Mouse (Mus musculus): ENCODE data around the gene Msmp. TPM values are rescaled to one million over a fixed set of nuclear protein-coding genes. Genes with fewer than 3 reads are reported as not detected.

Gene Msmp
- total RNA-seq (2012; rRNA removed) = 0.48 and 0.49 TPM in 2 replicates

DNA sequence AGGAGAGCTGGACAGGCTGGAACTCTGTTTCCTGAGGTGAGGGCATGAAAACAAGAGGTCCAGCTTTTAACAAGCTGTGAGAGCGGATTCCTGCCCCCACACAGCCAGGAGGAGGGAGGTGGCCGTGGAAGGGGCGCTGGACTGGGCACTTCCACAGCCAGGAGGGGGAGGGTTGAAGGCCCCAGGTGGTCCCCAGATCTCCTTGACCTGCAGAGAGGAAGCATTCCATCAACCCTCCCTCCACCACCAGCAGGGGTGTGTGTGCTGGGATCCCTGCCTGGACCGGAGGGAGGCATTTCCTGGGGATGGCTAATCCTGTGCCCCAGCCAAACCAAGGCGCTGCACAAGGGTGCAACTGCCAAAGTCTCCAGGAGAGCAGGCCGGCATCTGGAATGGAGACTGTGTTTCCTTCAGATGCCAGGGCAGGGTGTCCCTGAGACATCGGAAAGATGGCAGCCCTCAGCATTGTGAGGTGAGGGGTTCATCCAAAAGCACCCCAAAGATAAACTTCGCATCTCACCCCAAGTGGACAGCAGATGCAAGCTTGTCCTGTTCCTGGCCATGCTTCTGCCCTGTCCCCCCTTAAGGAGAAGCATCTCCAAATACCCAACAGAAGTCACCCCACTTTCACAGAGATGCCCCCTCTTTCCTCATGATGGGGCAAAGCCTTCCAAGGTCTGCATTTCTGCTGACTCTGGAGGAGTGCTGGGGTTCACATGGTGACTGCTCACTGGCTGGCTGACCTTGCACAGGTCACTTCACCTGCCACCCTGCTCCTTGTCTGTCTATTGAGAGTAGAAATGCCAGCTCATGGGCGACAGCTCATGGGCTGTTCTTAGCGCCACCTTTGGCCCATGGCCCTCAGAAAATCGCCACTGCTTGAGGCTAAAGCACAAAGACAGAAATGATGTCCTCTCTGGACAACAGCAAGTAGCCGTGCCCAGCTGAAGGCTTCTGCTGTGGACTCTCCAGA, at the start of gene Msmp:
TSS of gene Msmp (minus strand) at position 51 of the 973 bp plus-strand sequence.
- Histone ChIP-seq H3K9ac (ENCODE audit: insufficient read depth, low read depth, low read length, poor library complexity, severe bottlenecking) (no peak within 1 kb of the TSS), H3K27ac (ENCODE audit: insufficient read depth, low read depth, low read length, poor library complexity, severe bottlenecking) (no peak within 1 kb of the TSS; the same call in 1 of the 2 replicates), H3K36me3 (ENCODE audit: control insufficient read depth, insufficient read depth, low read length, poor library complexity, severe bottlenecking) (peaks cover 21% of the 10 kb centered on the region; the same call in 1 of the 2 replicates), H3K9me3 (ENCODE audit: control insufficient read depth, insufficient read depth, low read depth, low read length) (no peaks in the 10 kb centered on the region), H3K4me3 (ENCODE audit: insufficient read depth in 1 of 2, low read depth in 1 of 2, low read length in 2 of 2, poor library complexity in 1 of 2, severe bottlenecking in 1 of 2) (no peak within 1 kb of the TSS), H3K4me1 (ENCODE audit: control insufficient read depth in 2 of 2, insufficient read depth in 2 of 2, low read length in 2 of 2, poor library complexity in 1 of 2) (peaks cover 0 to 17% of the 10 kb centered on the region in 2 experiments; a peak in 1 of 4 replicates)
- TF ChIP-seq ZC3H11A (IDR thresholded peaks at IDR 0.05; ENCODE audit: borderline replicate concordance, low read depth, low read length) (no peak), MAFK (IDR thresholded peaks at IDR 0.05; ENCODE audit: insufficient read depth, low read depth, low read length) (no peak), CHD2 (IDR thresholded peaks at IDR 0.05; ENCODE audit: low read depth, low read length) (no peak), HCFC1 (IDR thresholded peaks at IDR 0.05; ENCODE audit: borderline replicate concordance, insufficient read depth, low read length) (no peak), ZNF384 (IDR thresholded peaks at IDR 0.05; ENCODE audit: low read depth, low read length) (no peak)
- DNase-seq (ENCODE audit: low read depth, low spot score) = no peak
- in situ Hi-C loops (cut with MboI; ENCODE audit: low sequenced_read_pairs in 2 of 2, unreplicated experiment in 2 of 2) = no loop called here

DNA sequence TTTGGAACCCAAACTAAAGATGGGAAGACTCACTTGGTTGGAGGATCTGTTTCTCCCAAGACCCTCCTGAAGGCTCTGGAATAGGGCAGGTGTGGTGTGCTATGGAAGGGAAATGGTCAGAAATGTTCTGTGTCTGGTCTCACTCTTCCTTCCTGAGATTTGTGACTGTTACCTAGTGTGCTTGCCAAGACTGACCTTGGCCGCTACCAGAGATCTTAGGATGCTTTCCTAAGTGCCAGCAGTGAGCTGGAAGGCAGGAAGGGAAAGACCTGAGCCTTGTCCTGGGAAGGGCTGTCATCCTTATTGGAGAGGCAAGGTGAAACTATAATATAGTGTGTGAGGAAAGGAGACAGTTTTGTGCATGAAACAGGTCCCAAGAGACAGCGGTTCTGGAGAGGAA, 49.4 kb upstream of the Msmp start:
- no peak for DNase-seq (ENCODE audit: low read depth, low spot score)
- Histone ChIP-seq H3K27ac (ENCODE audit: insufficient read depth, low read depth, low read length, poor library complexity, severe bottlenecking) (no peak overlapping the region), H3K9me3 (ENCODE audit: control insufficient read depth, insufficient read depth, low read depth, low read length) (no peaks in the 10 kb centered on the region), H3K36me3 (ENCODE audit: control insufficient read depth, insufficient read depth, low read length, poor library complexity, severe bottlenecking) (no peaks in the 10 kb centered on the region), H3K4me3 (ENCODE audit: insufficient read depth in 1 of 2, low read depth in 1 of 2, low read length in 2 of 2, poor library complexity in 1 of 2, severe bottlenecking in 1 of 2) (no peak overlapping the region), H3K9ac (ENCODE audit: insufficient read depth, low read depth, low read length, poor library complexity, severe bottlenecking) (no peak overlapping the region), H3K4me1 (ENCODE audit: control insufficient read depth in 2 of 2, insufficient read depth in 2 of 2, low read length in 2 of 2, poor library complexity in 1 of 2) (peaks cover 0 to 13% of the 10 kb centered on the region in 2 experiments; a peak in 1 of 4 replicates)
- in situ Hi-C loops (cut with MboI; ENCODE audit: low sequenced_read_pairs in 2 of 2, unreplicated experiment in 2 of 2) = no loop called here
- TF ChIP-seq ZNF384 (IDR thresholded peaks at IDR 0.05; ENCODE audit: low read depth, low read length) (no peak), ZC3H11A (IDR thresholded peaks at IDR 0.05; ENCODE audit: borderline replicate concordance, low read depth, low read length) (no peak), HCFC1 (IDR thresholded peaks at IDR 0.05; ENCODE audit: borderline replicate concordance, insufficient read depth, low read length) (no peak), MAFK (IDR thresholded peaks at IDR 0.05; ENCODE audit: insufficient read depth, low read depth, low read length) (no peak), CHD2 (IDR thresholded peaks at IDR 0.05; ENCODE audit: low read depth, low read length) (no peak)

DNA sequence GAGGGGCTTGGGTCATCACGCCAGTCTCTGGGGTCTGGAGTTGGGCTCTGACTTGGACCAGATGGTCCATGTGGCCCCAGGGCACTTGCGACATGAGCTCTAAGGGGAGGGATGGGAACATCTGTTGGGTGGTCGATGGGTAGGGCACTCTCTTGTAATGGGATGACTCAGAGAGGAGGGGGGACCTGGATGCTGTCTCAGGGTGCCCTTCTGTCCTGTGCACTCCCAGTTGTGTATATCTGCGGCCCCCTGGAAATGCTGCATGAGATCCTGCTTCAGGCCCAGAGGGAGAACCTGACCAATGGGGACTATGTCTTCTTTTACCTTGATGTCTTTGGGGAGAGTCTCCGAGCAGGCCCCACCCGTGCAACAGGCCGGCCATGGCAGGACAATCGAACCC, 49.0 kb upstream of the Msmp start:
- in situ Hi-C loops (cut with MboI; ENCODE audit: low sequenced_read_pairs in 2 of 2, unreplicated experiment in 2 of 2) = no loop called here
- DNase-seq (ENCODE audit: low read depth, low spot score) = no peak
- no peak overlapping the region for H3K9ac ChIP-seq (ENCODE audit: insufficient read depth, low read depth, low read length, poor library complexity, severe bottlenecking)
- peaks cover 0 to 13% of the 10 kb centered on the region in 2 experiments; a peak in 1 of 4 replicates for H3K4me1 ChIP-seq (ENCODE audit: control insufficient read depth in 2 of 2, insufficient read depth in 2 of 2, low read length in 2 of 2, poor library complexity in 1 of 2)
- no peak overlapping the region for H3K4me3 ChIP-seq (ENCODE audit: insufficient read depth in 1 of 2, low read depth in 1 of 2, low read length in 2 of 2, poor library complexity in 1 of 2, severe bottlenecking in 1 of 2)
- H3K27ac ChIP-seq (ENCODE audit: insufficient read depth, low read depth, low read length, poor library complexity, severe bottlenecking) = no peak overlapping the region
- no peaks in the 10 kb centered on the region for H3K9me3 ChIP-seq (ENCODE audit: control insufficient read depth, insufficient read depth, low read depth, low read length)
- no peaks in the 10 kb centered on the region for H3K36me3 ChIP-seq (ENCODE audit: control insufficient read depth, insufficient read depth, low read length, poor library complexity, severe bottlenecking)
- TF ChIP-seq ZC3H11A (IDR thresholded peaks at IDR 0.05; ENCODE audit: borderline replicate concordance, low read depth, low read length) (no peak), CHD2 (IDR thresholded peaks at IDR 0.05; ENCODE audit: low read depth, low read length) (no peak), HCFC1 (IDR thresholded peaks at IDR 0.05; ENCODE audit: borderline replicate concordance, insufficient read depth, low read length) (no peak), ZNF384 (IDR thresholded peaks at IDR 0.05; ENCODE audit: low read depth, low read length) (no peak), MAFK (IDR thresholded peaks at IDR 0.05; ENCODE audit: insufficient read depth, low read depth, low read length) (no peak)

DNA sequence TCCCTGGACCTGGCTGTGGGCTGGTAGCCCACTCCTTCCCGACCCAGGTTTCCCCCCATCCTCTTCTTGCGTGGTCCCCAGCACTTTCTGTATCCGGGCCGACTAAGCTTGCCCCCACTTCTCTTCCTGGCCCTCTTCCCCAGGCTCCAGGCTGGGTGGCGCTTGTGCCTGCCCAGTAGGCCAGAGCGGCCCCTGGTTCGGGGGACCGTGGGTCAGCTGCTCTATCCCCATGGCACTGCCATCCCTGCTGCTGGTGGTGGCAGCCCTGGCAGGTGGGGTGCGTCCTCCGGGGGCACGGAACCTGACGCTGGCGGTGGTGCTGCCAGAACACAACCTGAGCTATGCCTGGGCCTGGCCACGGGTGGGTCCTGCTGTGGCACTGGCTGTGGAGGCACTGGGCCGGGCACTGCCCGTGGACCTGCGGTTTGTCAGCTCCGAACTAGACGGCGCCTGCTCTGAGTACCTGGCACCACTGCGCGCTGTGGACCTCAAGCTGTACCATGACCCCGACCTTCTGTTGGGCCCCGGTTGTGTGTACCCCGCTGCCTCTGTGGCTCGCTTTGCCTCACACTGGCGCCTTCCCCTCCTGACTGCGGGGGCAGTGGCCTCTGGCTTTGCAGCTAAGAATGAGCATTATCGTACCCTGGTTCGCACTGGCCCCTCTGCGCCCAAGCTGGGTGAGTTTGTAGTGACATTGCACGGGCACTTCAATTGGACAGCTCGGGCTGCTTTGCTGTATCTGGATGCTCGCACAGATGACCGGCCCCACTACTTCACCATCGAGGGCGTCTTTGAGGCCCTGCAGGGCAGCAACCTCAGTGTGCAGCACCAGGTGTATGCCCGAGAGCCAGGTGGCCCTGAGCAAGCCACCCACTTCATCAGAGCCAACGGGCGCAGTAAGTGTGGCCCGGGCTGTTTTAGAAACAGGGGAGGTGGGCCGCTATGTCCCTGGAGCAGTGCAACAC, 47.9 kb upstream of the Msmp start:
- in situ Hi-C loops (cut with MboI; ENCODE audit: low sequenced_read_pairs in 2 of 2, unreplicated experiment in 2 of 2) = no loop called here
- no peaks in the 10 kb centered on the region for H3K9me3 ChIP-seq (ENCODE audit: control insufficient read depth, insufficient read depth, low read depth, low read length)
- no peak for TF ChIP-seq ZC3H11A (IDR thresholded peaks at IDR 0.05; ENCODE audit: borderline replicate concordance, low read depth, low read length)
- TF ChIP-seq CHD2 (IDR thresholded peaks at IDR 0.05; ENCODE audit: low read depth, low read length) = no peak
- no peak for TF ChIP-seq MAFK (IDR thresholded peaks at IDR 0.05; ENCODE audit: insufficient read depth, low read depth, low read length)
- no peak for TF ChIP-seq ZNF384 (IDR thresholded peaks at IDR 0.05; ENCODE audit: low read depth, low read length)
- TF ChIP-seq HCFC1 (IDR thresholded peaks at IDR 0.05; ENCODE audit: borderline replicate concordance, insufficient read depth, low read length) = no peak
- peak overlapping the region; percentile 79 to 84 for H3K4me3 ChIP-seq (ENCODE audit: insufficient read depth in 1 of 2, low read depth in 1 of 2, low read length in 2 of 2, poor library complexity in 1 of 2, severe bottlenecking in 1 of 2)
- no peak for DNase-seq (ENCODE audit: low read depth, low spot score)
- peaks cover 0 to 13% of the 10 kb centered on the region in 2 experiments; a peak in 1 of 4 replicates for H3K4me1 ChIP-seq (ENCODE audit: control insufficient read depth in 2 of 2, insufficient read depth in 2 of 2, low read length in 2 of 2, poor library complexity in 1 of 2)
- H3K36me3 ChIP-seq (ENCODE audit: control insufficient read depth, insufficient read depth, low read length, poor library complexity, severe bottlenecking) = no peaks in the 10 kb centered on the region
- peak overlapping the region; percentile 10; the same call in 1 of the 2 replicates for H3K9ac ChIP-seq (ENCODE audit: insufficient read depth, low read depth, low read length, poor library complexity, severe bottlenecking)
- H3K27ac ChIP-seq (ENCODE audit: insufficient read depth, low read depth, low read length, poor library complexity, severe bottlenecking) = no peak overlapping the region

All from ES-E14 (cell line).